Mouse (Mus musculus) gastrocnemius, adult 2 months (tissue): ENCODE data around the gene Cox4i2. TPM values are rescaled to one million over a fixed set of nuclear protein-coding genes. Genes with fewer than 3 reads are reported as not detected.
A peak's percentile ranks its signal among the peaks of the same experiment; 100 is the strongest.

Experiments used
- DNase-seq: peaks from one replicate; pipeline ENCODE4 v3.0.0; 2022
- H3K27ac ChIP-seq: fragments of 200-600 bp; 2 replicates; pipeline ENCODE4 v1.8.1; 2022; ENCODE audit warnings: mild to moderate bottlenecking
- H3K4me3 ChIP-seq: fragments of 200-600 bp; 2 replicates; pipeline ENCODE4 v1.8.1; 2022; ENCODE audit warnings: mild to moderate bottlenecking, moderate library complexity
- CTCF ChIP-seq: fragments of 200-600 bp; IDR thresholded peaks from 2 replicates; pipeline ENCODE4 v1.8.1; 2022; ENCODE audit warnings: antibody characterized with exemption, mild to moderate bottlenecking, moderate library complexity
- intact Hi-C: fragments of 180-260 bp; cut with DNase I; formaldehyde crosslinking; loops from one replicate; pipeline ENCODE4 v1.15.1; 2025
- total RNA-seq, 2 experiments: library from RNA; stranded (reverse); gene quantifications; 2 replicates each; pipeline ENCODE4 v1.2.3; 2021

The Cox4i2 gene
- total RNA-seq, 2 experiments from 2014 or later = 2.0 to 4.2 TPM

DNA sequence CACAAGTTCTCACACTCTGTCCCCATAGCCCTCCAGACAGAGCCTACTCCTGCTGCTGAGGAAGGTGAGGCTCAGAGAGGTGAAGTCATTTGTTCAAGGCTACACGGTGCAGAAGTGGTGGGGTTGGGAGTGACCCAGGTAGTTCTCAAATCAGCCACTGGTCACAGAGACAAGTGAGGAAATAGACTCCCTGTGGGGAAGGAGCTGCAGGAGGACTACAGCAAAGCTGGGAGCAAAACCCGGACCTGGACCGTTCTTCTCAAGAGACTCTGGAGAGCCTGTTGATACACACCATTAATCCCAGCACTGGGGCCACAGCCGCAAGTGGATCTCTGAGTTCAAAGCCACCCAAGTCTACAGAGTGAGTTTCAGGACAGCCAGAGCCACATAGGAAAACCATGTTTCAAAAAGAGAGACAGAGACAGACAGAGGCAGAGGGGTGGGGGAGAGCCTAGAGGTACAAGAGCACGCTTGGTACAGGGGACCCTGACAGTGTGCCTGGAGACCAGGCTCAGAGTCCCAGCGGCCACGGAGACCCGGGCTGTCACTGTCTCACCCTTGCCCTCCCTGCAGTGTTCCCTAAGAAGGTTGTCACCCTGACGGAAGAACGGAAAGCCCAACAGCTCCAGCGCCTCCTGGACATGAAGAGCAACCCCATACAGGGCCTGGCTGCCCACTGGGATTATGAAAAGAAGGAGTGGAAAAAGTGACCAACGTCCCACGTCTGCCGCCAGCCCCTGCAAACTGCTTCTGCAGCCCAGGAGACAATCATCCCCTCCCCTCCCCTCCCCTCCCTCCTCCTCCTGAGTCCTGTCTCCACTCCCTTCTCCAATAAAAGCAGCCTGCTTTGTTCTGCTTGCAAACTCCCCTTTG is 10.4 kb downstream of the Cox4i2 start:
- DNase-seq = no peak
- intact Hi-C loops = no loop called here
- H3K4me3 ChIP-seq = no peak overlapping the region
- peak overlapping the region; percentile 46 for H3K27ac ChIP-seq
- TF ChIP-seq CTCF = no peak

DNA sequence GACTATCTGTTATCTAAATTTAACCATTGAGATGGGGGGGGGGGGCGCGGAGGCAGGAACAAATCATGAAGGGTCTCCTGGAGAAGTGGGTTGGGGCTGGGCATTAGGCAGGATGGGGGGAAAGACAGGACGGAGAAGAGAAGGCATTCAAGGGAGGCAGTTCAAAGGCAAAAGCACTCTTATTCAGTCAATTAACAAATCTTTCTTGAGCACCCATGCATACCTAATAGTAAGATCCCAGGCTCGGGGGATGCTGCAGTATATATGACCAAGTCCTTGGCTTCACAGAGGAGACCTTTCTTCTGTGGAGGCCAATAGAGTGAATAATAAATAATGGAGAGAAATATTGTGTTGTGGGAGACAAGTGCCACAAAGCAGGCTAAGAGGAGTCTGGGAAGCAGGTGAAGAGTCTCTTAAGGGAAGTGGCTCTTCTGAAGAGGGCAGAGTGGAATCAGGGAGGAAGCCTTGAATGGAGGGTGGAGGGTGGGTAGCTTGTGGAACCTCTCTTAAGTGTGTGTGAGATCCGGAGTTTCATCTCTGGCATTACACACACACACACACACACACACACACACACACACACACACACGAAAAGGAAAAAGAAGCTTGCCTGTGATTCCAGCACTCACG is 11.2 kb downstream of the Cox4i2 start:
- TF ChIP-seq CTCF = no peak
- DNase-seq = no peak
- H3K27ac ChIP-seq = no peak overlapping the region
- intact Hi-C loops = no loop called here
- no peak overlapping the region for H3K4me3 ChIP-seq

DNA sequence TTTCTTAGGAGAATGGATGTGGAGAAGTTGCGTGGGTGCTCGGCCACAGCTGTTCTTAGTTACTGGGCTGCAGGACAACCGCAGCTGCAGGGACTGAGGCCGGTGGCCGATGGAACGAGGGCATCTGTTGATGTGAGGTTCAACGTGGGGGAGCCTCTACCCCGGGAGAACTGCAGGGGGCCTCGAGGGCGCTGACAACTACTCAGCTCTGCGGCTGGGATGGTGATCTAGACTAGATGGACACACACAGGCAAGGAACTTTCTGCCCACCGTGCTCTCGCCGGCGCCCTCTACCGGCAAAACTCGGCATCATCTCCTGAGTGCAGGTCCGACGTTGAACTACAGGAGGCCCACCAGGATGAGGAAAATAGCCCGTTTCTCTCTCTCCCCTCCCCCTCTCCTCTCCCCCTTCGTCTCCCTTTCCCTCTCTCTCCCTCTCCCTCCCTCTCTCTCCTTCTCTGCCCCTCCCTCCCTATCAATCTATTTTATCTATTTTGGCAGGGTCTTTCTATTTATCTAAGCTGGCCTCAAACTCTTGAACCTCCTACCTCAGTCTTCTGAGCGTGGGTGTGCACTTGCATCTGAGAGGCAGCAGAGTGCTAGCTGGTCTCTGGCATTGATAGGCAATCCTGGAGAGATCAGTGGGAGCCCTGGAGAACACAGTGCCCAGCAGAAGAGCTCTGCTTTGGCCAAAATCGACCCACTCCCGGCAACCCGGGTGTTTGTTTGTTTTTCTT is 12.6 kb downstream of the Cox4i2 start:
- Histone ChIP-seq H3K4me3 (peak overlapping the region; percentile 43), H3K27ac (peak overlapping the region; percentile 6)
- intact Hi-C loops = loop anchor here (1.0 to 2.0 kb wide), 2 partner anchors 64 to 70 kb away; no protein-coding TSS in a partner anchor
- DNase-seq = peak; percentile 93
- peak; percentile 96; the same call in 1 of the 2 replicates for TF ChIP-seq CTCF

DNA sequence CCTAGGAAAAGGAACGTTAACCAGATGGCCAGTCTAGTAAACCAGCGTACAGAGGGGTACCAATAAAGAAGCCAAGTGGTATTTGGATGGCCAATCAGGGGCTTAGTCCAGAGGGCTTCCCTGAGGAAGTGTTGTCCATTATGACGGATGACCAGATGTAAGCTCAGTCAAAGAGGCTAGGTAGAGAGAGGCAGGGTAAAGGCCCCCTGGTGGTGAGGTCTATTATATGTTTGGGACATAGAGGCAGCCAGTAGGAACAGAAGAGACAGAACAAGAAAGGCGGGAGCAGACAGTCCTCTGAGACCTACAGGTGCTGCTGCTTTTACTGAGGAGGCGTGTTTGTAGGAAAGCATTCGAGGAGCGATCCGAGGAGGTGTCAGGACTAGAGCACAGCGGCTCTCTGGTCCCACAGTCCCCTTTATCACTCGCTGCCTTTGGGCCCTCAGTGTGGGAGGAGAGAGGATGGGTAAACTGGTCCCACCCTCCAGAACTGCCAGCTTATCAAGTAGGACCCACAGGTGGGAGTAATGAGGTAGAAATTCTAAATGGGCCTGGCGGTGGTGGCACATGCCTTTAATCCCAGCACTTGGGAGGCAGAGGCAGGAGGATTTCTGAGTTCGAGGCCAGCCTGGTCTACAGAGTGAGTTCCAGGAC is 13.8 kb downstream of the Cox4i2 start:
- intact Hi-C loops = loop anchor here (2.0 kb wide), 1 partner anchor 71 kb away; no protein-coding TSS in a partner anchor
- peak; percentile 57 for DNase-seq
- Histone ChIP-seq H3K4me3 (no peak overlapping the region), H3K27ac (peak overlapping the region; percentile 3; the same call in 1 of the 2 replicates)
- TF ChIP-seq CTCF = peak; percentile 63

DNA sequence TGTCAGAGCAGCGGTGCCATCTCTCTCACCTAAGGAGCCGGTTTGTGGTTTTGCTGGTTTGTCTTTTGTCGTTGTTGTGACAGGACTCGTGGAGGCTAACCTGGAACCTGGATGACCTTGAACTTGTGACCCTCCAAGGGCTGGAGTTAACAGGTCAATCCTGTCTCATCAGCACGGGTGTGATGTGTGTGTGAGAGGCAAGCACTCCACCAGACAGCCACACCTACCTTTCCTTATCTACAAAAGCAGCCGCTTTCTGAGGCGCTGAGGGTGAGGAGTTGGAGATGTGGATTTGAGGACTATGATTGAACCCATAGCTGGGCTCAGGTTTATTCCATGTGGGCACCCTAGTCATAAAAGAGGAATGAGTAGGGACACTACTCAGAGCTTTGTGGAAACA is 15.7 kb downstream of the Cox4i2 start:
- no peak for TF ChIP-seq CTCF
- H3K4me3 ChIP-seq = no peak overlapping the region
- no peak overlapping the region for H3K27ac ChIP-seq
- intact Hi-C loops = no loop called here
- no peak for DNase-seq

DNA sequence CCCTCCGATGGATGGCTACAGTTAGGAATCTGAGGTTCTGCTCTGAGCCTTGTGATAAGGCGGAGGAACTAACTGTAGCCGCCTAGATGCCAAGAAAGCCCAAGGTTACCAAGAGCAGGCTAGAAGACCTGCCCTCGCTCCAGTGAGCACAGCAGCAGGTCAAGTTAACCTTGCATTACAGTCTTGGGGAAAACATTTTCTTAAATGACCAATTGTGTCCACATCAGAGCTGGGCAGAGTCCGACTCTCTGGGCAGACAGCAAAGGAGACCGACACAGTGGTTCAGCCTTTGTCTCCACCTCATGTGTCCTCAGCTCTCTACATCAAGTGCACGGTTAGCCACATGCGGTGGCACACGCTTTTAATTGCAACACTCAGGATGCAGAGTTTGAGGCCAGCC is 17.6 kb downstream of the Cox4i2 start:
- intact Hi-C loops = no loop called here
- Histone ChIP-seq H3K27ac (no peak overlapping the region), H3K4me3 (no peak overlapping the region)
- no peak for TF ChIP-seq CTCF
- no peak for DNase-seq

DNA sequence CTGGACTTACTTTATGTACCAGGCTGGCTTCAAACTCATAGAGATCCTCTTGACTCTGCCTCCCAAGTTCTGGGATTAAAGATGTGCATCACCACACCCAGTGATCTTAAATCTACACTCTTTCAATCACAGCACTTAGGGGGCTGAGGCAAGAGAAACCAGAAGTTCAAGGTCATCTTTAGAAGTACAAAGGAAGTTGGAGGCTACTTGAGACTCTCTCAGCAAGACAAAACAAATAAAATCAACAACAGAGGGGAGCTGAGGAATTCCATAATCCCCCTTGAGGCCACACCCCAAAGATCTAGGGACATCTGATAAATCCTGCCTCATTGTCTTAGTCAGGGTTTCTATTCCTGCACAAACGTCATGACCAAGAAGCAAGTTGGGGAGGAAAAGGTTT is 18.3 kb downstream of the Cox4i2 start:
- TF ChIP-seq CTCF = no peak
- DNase-seq = no peak
- intact Hi-C loops = no loop called here
- Histone ChIP-seq H3K4me3 (no peak overlapping the region), H3K27ac (no peak overlapping the region)

DNA sequence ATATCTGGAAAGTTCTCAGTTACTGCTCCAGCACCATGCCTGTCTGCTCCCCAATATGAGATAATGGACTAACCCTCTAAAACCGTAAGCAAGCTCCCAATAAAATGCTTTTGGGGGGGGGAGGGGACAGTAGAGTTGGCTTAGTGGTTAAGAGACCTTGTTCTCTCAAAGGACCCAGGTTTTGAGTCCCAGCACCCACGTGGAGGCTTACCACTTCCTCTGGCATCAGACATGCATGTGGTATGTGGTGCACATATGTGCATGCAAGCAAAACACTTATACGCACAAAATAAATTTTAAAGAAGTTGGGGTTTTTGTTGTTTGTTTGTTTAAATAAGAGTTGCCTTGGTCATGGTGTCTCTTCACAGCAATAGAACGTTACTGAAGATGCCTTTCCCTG is 21.4 kb downstream of the Cox4i2 start:
- TF ChIP-seq CTCF = no peak
- Histone ChIP-seq H3K27ac (no peak overlapping the region), H3K4me3 (no peak overlapping the region)
- intact Hi-C loops = no loop called here
- DNase-seq = no peak

DNA sequence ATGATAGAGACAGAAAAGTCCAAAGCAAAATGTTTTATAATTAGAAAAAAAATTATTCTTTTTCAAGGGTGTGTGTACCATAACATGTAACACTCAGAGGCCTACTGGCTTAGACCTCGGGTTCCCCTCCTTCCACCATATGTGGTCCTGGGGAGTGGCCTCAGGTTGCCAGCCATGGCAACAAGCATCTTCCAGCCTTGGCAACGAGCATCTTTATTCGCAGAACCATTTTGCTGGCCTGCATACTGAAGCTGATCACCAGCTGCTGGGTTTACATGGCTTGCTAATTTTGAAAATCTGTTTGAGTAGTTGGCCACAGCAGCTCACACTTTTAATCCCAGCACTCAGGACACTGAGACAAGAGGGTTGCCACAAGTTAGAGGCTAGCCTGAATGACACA is 22.0 kb downstream of the Cox4i2 start:
- TF ChIP-seq CTCF = no peak
- no peak for DNase-seq
- intact Hi-C loops = no loop called here
- Histone ChIP-seq H3K27ac (no peak overlapping the region), H3K4me3 (no peak overlapping the region)

DNA sequence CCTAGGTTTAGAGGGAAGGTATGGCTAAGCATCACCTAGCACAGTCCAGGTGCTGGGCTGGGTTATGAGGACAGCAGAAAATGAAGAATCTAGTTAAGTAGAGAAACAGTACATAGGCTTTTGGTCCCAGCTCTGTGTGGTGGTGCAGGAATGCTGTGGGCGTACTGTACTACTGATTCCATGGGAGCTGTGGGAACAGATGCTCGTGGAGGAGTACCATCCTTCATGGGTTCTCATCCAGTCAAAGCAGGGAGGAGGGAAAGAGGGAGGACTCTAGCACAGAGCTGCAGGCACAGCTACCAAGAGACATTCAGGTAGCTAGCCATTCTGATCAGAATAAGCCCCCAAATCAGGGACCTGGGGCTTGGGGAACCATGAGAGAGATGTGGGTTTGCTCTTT is 22.5 kb downstream of the Cox4i2 start:
- no peak overlapping the region for H3K4me3 ChIP-seq
- intact Hi-C loops = no loop called here
- H3K27ac ChIP-seq = no peak overlapping the region
- no peak for TF ChIP-seq CTCF
- no peak for DNase-seq

DNA sequence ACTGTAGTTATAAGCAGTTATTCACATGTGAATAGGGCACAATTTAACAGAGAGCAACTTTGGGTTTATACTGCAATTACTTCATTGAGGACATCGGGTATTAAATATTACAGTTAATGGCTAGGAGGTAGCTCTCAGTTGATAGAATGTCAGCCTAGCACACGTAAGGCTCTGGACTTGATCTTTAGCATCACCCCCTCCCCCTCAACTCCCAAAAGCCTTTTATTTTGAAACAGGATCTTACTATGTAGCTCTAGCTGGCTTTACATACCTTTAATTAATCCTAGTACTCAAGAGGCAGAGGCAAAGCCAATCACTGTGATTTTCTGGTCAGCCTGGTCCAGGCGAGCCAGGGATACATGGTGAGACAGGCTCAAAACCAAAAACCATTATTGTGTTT is 23.1 kb downstream of the Cox4i2 start:
- TF ChIP-seq CTCF = no peak
- intact Hi-C loops = no loop called here

DNA sequence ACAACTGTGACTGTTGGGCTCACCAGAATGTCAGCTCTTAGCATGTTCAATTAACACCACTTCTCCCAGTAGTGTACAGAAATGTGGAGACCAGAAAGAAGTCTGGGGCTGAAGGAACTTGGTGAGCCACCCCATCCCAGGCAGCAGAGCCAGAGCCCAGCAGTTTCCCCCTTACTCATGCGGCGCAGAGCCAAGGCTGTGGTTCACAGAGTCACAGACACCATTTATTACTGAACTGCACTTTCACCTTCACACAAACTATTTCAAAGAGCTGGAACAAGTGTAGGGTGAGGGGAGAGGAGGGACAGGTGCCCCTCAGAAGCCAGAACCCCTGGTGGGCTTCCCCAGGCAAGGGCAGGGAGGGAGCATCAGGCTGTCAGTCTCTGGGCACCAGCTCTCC is 26.5 kb downstream of the Cox4i2 start:
- peak overlapping the region; percentile 53 for H3K27ac ChIP-seq
- TF ChIP-seq CTCF = no peak
- intact Hi-C loops = no loop called here

More for the DNA sequence above, 23.1 kb downstream of the Cox4i2 start:
- DNase-seq = no peak
- no peak overlapping the region for H3K4me3 ChIP-seq
- H3K27ac ChIP-seq = no peak overlapping the region

More for the DNA sequence above, 26.5 kb downstream of the Cox4i2 start:
- H3K4me3 ChIP-seq = no peak overlapping the region
- no peak for DNase-seq
